18 mouse cellular contexts compared by ENCODE assay signal in the genomic region with DNA sequence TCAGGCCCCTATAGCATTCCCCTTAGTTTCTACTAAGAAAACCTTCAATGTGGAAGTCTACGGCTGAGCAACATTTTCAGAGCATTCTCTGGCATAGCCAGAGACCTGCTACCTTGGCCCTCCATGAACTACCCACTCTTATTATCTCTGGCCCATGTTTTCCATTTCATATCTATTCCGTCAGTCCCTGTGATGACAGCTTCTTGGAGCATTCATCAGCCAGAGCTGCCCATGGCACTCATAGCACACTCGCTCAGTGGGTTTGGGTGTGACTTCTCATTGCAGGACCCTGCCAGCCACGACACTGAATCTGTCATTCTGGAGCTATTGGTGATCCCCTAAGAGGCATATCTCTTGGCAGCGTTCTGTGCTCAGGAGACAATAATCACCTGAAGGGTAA. TPM values are rescaled to one million over a fixed set of nuclear protein-coding genes. Genes with fewer than 3 reads are reported as not detected.
"Had no signal": no experiment of that assay in that cellular context is flagged by ENCODE, and none has a peak within 500 bp of the region (broad histone marks: within the 10 kb centered on the region; RNA-seq: fewer than 3 reads in every experiment).

No protein-coding gene starts in this region.

- H3K4me3 ChIP-seq: layer of hippocampus, adult 2 months; limb, embryonic 13.5 days; midbrain, embryonic 13.5 days; myocyte; neural tube, embryonic 15.5 days had no signal

- ATAC-seq: lung, postnatal 0 days; midbrain, embryonic 13.5 days had no signal

- H3K27me3 ChIP-seq: limb, embryonic 13.5 days; midbrain, embryonic 13.5 days; neural tube, embryonic 15.5 days had no signal

- H3K9me3 ChIP-seq: midbrain, embryonic 13.5 days; neural tube, embryonic 15.5 days had no signal

- DNase-seq: kidney, postnatal 4 days; left cerebral cortex, postnatal 4 days; lung, adult 2 months; lung, postnatal 36 days; right cerebral cortex, adult 18-20 months; right cerebral cortex, postnatal 25 days; thymus, postnatal 25 days had no signal

- H3K36me3 ChIP-seq: limb, embryonic 13.5 days; midbrain, embryonic 13.5 days; neural tube, embryonic 15.5 days had no signal

- H3K27ac ChIP-seq: kidney, postnatal 0 days; layer of hippocampus, adult 2 months; limb, embryonic 13.5 days; liver, embryonic 14.5 days; midbrain, embryonic 13.5 days; neural tube, embryonic 15.5 days; stomach, postnatal 0 days had no signal

- H3K4me2 ChIP-seq: limb, embryonic 13.5 days; midbrain, embryonic 13.5 days; neural tube, embryonic 15.5 days had no signal

- H3K4me1 ChIP-seq: limb, embryonic 13.5 days; midbrain, embryonic 13.5 days; neural tube, embryonic 15.5 days had no signal

- H3K9ac ChIP-seq: limb, embryonic 13.5 days; liver, embryonic 14.5 days; midbrain, embryonic 13.5 days; neural tube, embryonic 15.5 days had no signal

RNA-seq across cellular contexts. Expression of gene Gdnf, which starts 29.1 kb away (rescaled TPM):
- total RNA-seq: liver, adult 2 months; megakaryocyte progenitor cell, adult 5-6 weeks had no signal
- polyA plus RNA-seq: liver, adult 2 months had no signal
